Mouse (Mus musculus): Measurements from ENCODE around the gene Rps6kb1. TPM values are rescaled to one million over a fixed set of nuclear protein-coding genes. Genes with fewer than 3 reads are reported as not detected.

Rps6kb1 gene
- total and polyA plus RNA-seq, 3 experiments = 39.3 to 73.6 (median 49.4) TPM

GRCm38 (mm10) chr11:86540476-86540845 is 4.1 kb downstream of the Rps6kb1 start:
- H3K27ac ChIP-seq (ENCODE audit: control insufficient read depth, low read depth, low read length) = no peak overlapping the region
- H3K4me3 ChIP-seq (ENCODE audit: control insufficient read depth in 1 of 2, insufficient read depth in 1 of 2, low read depth in 2 of 2, low read length in 2 of 2) = no peak overlapping the region
- TF ChIP-seq MYC (IDR thresholded peaks at IDR 0.05; ENCODE audit: low read depth, low read length) (no peak), USF2 (IDR thresholded peaks at IDR 0.05; ENCODE audit: borderline replicate concordance in 1 of 2, insufficient read depth in 1 of 2, low read depth in 1 of 2, low read length in 2 of 2) (no peak), MYB (IDR thresholded peaks at IDR 0.05; ENCODE audit: low read depth, low read length) (no peak), GATA1 (IDR thresholded peaks at IDR 0.05; ENCODE audit: low read depth, low read length) (no peak), TCF12 (IDR thresholded peaks at IDR 0.05; ENCODE audit: low read depth, low read length) (no peak), E2F4 (IDR thresholded peaks at IDR 0.05; ENCODE audit: borderline replicate concordance, low read depth, low read length) (no peak), BHLHE40 (IDR thresholded peaks at IDR 0.05; ENCODE audit: borderline replicate concordance, low read depth, low read length) (no peak), KAT2A (conservative IDR thresholded peaks at IDR 0.05; ENCODE audit: low read depth, low read length) (no peak), POLR2AphosphoS5 (IDR thresholded peaks at IDR 0.05; ENCODE audit: borderline replicate concordance, low read depth, low read length) (no peak), GABPA (IDR thresholded peaks at IDR 0.05; ENCODE audit: low read depth, low read length) (no peak), NRF1 (IDR thresholded peaks at IDR 0.05; ENCODE audit: insufficient read depth, low read depth, low read length, poor library complexity, severe bottlenecking) (no peak), ETS1 (IDR thresholded peaks at IDR 0.05; ENCODE audit: low read depth, low read length) (no peak), ZC3H11A (IDR thresholded peaks at IDR 0.05; ENCODE audit: low read depth, low read length) (no peak), NELFE (IDR thresholded peaks at IDR 0.05; ENCODE audit: low read depth, low read length) (no peak)

DNA sequence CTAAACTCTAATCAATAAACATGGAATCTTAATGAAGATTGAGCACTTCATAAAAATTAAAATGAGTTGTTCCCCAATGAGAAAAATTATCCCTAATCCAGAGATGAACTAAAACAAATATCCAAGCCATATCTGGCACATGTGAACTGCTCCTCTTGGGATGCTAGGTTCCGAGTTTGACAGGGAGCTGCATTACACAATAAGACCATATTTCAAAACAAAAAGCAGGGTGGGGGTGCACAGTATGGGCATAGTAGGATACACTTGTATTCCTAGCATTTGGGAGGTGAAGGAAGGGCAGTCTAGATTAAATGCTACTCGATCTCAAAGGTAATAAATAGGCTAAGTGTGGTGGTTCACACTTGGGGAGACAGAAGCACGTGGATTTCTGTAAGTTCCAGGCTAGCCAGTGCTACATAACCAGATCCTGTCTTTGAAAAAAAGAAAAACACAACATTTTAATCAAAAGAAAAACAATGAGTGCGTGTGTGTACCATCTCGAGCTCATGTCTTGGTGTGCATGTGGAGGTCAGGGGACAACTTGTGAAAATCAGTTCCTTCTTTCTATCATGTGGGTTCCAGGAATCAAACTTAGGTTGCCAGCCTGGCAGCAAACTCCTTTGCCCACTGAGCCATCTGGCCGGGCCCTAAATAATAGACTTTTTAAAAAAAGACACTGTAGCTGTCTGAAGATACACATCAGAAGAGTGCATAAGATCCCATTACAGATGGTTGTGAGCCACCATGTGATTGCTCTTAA is 4.7 kb downstream of the Rps6kb1 start:
- no peak overlapping the region for H3K9ac ChIP-seq (ENCODE audit: control insufficient read depth, low read depth, low read length, poor library complexity, severe bottlenecking)
- TF ChIP-seq ZC3H11A (IDR thresholded peaks at IDR 0.05; ENCODE audit: low read depth, low read length) = no peak
- TF ChIP-seq TBP (IDR thresholded peaks at IDR 0.05; ENCODE audit: low read depth, low read length) = no peak
- TF ChIP-seq POLR2A (IDR thresholded peaks at IDR 0.05; ENCODE audit: control insufficient read depth in 1 of 2, insufficient read depth in 1 of 2, low read depth in 1 of 2, low read length in 2 of 2, poor library complexity in 1 of 2) = no peak
- no peak for TF ChIP-seq MAFK (IDR thresholded peaks at IDR 0.05; ENCODE audit: borderline replicate concordance, low read depth, low read length)
- no peak for TF ChIP-seq CHD1 (IDR thresholded peaks at IDR 0.05; ENCODE audit: low read depth, low read length)
- TF ChIP-seq ELF1 (IDR thresholded peaks at IDR 0.05; ENCODE audit: low read depth, low read length) = no peak
- TF ChIP-seq ZNF384 (IDR thresholded peaks at IDR 0.05; ENCODE audit: low read depth, low read length) = no peak
- no peak for TF ChIP-seq KAT2A (conservative IDR thresholded peaks at IDR 0.05; ENCODE audit: low read depth, low read length)
- no peak for TF ChIP-seq UBTF (IDR thresholded peaks at IDR 0.05; ENCODE audit: borderline replicate concordance, insufficient read depth, low read depth, low read length)
- TF ChIP-seq ZMIZ1 (IDR thresholded peaks at IDR 0.05; ENCODE audit: low read depth, low read length) = no peak
- H3K27me3 ChIP-seq (ENCODE audit: control insufficient read depth in 1 of 2, insufficient read depth in 2 of 2, low read length in 2 of 2) = no peaks in the 10 kb centered on the region
- DNase-seq (ENCODE audit: low read depth, low spot score) = no peak
- H3K9me3 ChIP-seq (replicated peaks; ENCODE audit: insufficient read depth, low read length) = no peaks in the 10 kb centered on the region
- H3K4me1 ChIP-seq (ENCODE audit: control insufficient read depth in 1 of 2, insufficient read depth in 2 of 2, low read length in 2 of 2) = peaks cover 4 to 6% of the 10 kb centered on the region in 2 experiments; a peak in 3 of 4 replicates
- H3K79me2 ChIP-seq (ENCODE audit: control insufficient read depth, insufficient read depth, low read length, poor library complexity) = peaks cover 66% of the 10 kb centered on the region
- H3K27ac ChIP-seq (ENCODE audit: control insufficient read depth, low read depth, low read length) = no peak overlapping the region
- no peak overlapping the region for H3K4me3 ChIP-seq (ENCODE audit: control insufficient read depth in 1 of 2, insufficient read depth in 1 of 2, low read depth in 2 of 2, low read length in 2 of 2)
- peaks cover 15 to 20% of the 10 kb centered on the region in 2 experiments for H3K36me3 ChIP-seq (ENCODE audit: control insufficient read depth in 1 of 2, insufficient read depth in 2 of 2, low read length in 2 of 2)

More at GRCm38 (mm10) chr11:86540476-86540845, 4.1 kb downstream of the Rps6kb1 start:
- no peaks in the 10 kb centered on the region for H3K9me3 ChIP-seq (replicated peaks; ENCODE audit: insufficient read depth, low read length)
- no peak overlapping the region for H3K9ac ChIP-seq (ENCODE audit: control insufficient read depth, low read depth, low read length, poor library complexity, severe bottlenecking)
- DNase-seq (ENCODE audit: low read depth, low spot score) = no peak
- peaks cover 68% of the 10 kb centered on the region for H3K79me2 ChIP-seq (ENCODE audit: control insufficient read depth, insufficient read depth, low read length, poor library complexity)
- peaks cover 4 to 6% of the 10 kb centered on the region in 2 experiments; a peak in 3 of 4 replicates for H3K4me1 ChIP-seq (ENCODE audit: control insufficient read depth in 1 of 2, insufficient read depth in 2 of 2, low read length in 2 of 2)
- peaks cover 10 to 20% of the 10 kb centered on the region in 2 experiments; a peak in 3 of 4 replicates for H3K36me3 ChIP-seq (ENCODE audit: control insufficient read depth in 1 of 2, insufficient read depth in 2 of 2, low read length in 2 of 2)
- no peaks in the 10 kb centered on the region for H3K27me3 ChIP-seq (ENCODE audit: control insufficient read depth in 1 of 2, insufficient read depth in 2 of 2, low read length in 2 of 2)
